Mouse (Mus musculus): ENCODE data around the gene Stxbp2.

DNA sequence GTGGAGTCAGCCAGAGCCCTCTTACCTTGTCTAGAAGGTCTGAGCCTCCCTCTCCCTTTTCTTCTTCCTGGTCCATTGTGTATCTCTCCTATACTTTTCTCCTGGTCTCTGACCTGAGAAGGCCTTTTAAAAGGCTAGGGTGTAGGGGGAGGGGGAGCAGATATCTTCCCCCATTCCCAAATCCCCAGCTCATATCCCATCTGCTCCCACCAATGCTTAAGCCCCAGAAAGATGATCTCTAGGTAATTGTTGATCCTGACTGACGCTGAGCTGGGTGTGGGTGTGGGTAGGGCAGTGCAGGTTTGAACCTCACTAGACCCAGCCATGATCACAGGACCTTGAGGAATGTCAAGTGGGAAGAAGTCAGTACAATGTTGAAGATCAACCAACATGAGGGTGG is 5.3 kb upstream of the Stxbp2 start, which contains the start of gene Pcp2:
- TF ChIP-seq CTCF (IDR thresholded peaks at IDR 0.05; ENCODE audit: low read depth, low read length) (no peak), GATA1 (IDR thresholded peaks at IDR 0.05; ENCODE audit: borderline replicate concordance, low read length) (no peak), POLR2AphosphoS5 (IDR thresholded peaks at IDR 0.05; ENCODE audit: insufficient replicate concordance, low read depth, low read length) (no peak), GATA2 (IDR thresholded peaks at IDR 0.05; ENCODE audit: borderline replicate concordance, low read depth, low read length) (no peak)

Data from G1E (cell line).